Mouse (Mus musculus): Measurements from ENCODE around the gene Kiz.

DNA sequence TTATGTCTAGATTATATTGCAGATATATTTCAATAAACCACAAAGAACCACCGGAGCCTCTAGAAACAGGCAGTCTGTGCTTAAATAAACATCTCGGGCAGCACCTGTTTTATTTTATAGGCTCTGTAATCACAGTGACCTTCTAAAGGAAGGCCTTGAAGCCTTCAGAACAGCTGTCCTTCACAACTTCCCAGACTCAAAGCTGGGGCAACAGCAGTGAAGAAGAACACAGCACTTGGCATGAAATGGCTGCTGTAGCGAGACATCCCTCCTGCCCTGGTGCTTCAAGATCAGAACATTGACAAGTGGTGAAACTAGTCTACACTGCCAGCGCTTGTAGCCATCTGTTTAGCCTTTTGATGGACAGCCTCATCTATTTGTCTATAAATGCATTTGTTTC is 70.2 kb downstream of the Kiz start:
- TF ChIP-seq CTCF (IDR thresholded peaks at IDR 0.05; ENCODE audit: borderline replicate concordance, insufficient read depth, low read length): no peak
- TF ChIP-seq POLR2A (IDR thresholded peaks at IDR 0.05; ENCODE audit: low read depth, low read length): no peak

Data from embryonic fibroblast, embryonic 13.5 days (primary cell).